Mouse (Mus musculus): ENCODE measurements around the gene Rgs13. TPM values are rescaled to one million over a fixed set of nuclear protein-coding genes. Genes with fewer than 3 reads are reported as not detected.

Rgs13 gene
- 0.06 TPM in 1 of 2 replicates, not detected in the other for polyA plus RNA-seq (2012)

DNA sequence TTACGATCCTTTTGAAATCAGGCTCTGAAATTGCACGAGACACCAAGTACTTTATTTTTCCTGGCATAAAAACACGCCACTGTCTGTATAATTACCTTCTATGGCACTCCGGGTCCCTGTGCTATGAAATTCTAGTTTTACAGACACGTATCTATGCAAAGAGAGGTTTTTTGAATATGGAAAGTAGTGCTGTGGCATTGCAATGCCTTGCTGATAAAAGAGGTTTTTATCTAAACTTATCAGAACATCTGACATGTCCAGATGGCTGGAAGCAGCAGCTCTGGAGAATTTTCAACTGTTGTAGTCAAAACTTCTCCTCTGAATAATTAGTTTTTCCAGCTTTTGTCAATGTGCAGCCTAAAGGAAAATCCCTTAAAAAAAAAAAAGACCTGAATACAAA is at the start of gene Rgs13:
Rgs13 (minus strand) TSS at position 207 of the 400 bp plus-strand sequence.
- no peak for TF ChIP-seq GATA1 (IDR thresholded peaks at IDR 0.05; ENCODE audit: low read length)

DNA sequence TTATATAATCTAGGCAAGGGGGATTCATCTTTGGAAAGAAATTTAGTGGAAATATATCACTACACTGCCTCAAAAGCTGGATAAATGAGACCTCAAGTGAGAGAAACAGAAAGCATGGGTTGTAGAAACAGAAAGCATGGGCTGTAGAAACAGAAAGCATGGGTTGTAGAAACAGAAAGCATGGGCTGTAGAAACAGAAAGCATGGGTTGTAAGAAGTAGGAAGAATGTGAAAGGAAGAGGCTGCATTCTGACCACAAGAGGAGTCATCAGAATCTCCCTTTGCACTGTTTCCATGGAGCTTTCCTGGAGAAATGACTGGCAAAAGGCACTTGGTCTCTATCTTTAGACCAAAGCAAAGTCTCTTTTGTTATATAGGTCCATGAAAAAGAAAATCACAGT is 38.1 kb upstream of the Rgs13 start:
- no peak for TF ChIP-seq GATA1 (IDR thresholded peaks at IDR 0.05; ENCODE audit: low read length)

- TF ChIP-seq GATA1 (IDR thresholded peaks at IDR 0.05; ENCODE audit: low read length), result no peak
Observed at GRCm38 (mm10) chr1:144210912-144211311, 33.7 kb upstream of the Rgs13 start.

- no peak for TF ChIP-seq GATA1 (IDR thresholded peaks at IDR 0.05; ENCODE audit: low read length)
Observed at GRCm38 (mm10) chr1:144206281-144207061, 29.3 kb upstream of the Rgs13 start.

DNA sequence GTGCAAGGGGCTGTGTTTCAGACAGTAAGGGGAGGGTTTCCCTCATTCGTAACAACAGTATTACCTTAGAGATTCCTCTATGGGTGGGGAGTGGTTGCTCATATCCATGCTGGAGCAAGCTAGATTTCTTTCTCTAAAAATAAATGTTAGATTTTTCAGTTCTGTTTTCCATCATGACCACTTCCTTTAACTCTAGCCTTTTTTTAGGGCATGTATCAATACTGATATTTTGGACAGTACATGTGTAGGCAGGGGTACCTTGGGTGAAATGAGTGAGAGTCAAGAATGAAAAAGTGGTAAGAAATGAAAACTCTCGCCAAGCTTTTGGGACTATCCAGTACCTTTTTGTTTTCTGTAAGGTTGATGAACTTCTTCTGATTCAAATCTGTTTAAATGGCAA is 27.6 kb upstream of the Rgs13 start:
- TF ChIP-seq GATA1 (IDR thresholded peaks at IDR 0.05; ENCODE audit: low read length), result no peak

- TF ChIP-seq GATA1 (IDR thresholded peaks at IDR 0.05; ENCODE audit: low read length), result no peak
Observed at GRCm38 (mm10) chr1:144202939-144203338, 25.8 kb upstream of the Rgs13 start.

DNA sequence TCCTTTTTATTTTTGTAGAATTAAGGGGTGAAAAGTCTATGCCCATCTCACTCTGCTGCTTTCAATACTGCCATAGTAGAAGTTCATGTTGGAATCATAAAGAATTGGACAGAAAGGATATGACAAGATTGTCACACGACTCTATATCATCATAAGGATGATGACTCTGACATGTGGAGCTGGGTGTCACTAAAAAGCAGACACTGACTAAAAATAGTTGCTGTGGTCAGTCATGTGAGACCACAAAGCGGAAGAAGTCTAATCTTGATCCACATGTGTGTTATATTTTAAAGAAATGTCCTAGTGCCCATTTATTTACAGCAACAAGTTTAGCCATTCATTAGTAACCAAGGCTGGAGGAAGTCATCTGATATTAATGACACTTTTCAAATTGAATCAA is 23.3 kb upstream of the Rgs13 start:
- TF ChIP-seq GATA1 (IDR thresholded peaks at IDR 0.05; ENCODE audit: low read length), result peak; percentile 67

- TF ChIP-seq GATA1 (IDR thresholded peaks at IDR 0.05; ENCODE audit: low read length), result no peak
Observed at GRCm38 (mm10) chr1:144199538-144199937, 22.4 kb upstream of the Rgs13 start.

GRCm38 (mm10) chr1:144197684-144198083 is 20.5 kb upstream of the Rgs13 start:
- no peak for TF ChIP-seq GATA1 (IDR thresholded peaks at IDR 0.05; ENCODE audit: low read length)

GRCm38 (mm10) chr1:144186655-144187396 is 9.7 kb upstream of the Rgs13 start:
- TF ChIP-seq GATA1 (IDR thresholded peaks at IDR 0.05; ENCODE audit: low read length), result no peak

DNA sequence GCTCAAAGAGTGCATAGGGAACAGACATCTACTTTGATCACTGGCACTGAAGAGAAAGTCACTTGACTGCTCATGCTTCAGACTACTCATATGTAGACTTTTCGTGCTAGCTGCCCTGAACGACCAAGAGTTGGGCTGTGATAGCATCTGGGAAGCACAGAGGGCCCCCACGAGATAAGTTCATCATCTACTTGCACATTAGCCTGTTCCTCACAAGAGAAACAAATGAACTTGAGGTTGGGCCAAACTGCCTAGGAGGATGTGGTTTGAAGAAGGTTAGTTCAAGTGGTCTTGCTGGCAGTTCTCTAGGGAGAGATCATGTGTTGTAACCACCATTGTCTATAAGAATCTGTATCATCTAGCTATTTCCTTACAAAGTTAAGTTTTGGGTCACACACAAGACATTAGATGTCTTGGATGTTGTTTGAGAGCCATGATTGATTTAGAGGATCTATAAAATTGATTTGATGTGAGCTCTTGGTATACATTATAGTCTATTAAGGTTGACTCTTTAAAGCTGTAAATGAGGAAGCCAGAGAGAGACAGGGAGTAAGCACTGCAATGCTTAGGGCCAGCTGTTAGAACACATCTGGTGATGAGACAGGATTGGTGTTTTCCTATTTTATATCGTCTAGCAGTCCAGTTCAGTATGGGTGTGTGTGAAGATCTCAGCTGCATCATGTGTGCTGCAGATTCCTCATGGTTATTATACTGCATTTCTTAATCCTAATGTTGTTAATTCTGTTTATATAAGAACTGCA is 8.0 kb upstream of the Rgs13 start:
- TF ChIP-seq GATA1 (IDR thresholded peaks at IDR 0.05; ENCODE audit: low read length), result peak; percentile 17

GRCm38 (mm10) chr1:144183622-144184021 is 6.5 kb upstream of the Rgs13 start:
- no peak for TF ChIP-seq GATA1 (IDR thresholded peaks at IDR 0.05; ENCODE audit: low read length)

DNA sequence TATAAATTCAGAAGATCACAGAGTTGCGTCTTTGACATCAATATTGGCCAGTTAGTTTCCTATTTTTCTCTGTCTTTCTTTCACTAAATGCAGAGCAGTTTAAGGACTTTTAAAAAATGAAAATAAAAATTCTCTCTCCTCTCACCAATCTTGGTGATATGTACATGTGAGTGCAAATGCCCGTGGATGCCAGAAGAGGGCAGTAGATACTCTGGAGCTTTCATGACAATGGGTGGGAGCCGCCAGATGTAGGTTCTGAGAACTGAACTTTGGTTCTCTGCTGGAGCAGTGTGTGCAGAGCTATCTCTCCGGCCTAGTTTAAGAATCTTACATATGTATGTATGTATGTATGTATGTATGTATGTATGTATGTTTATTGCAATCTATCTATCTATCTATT is 2.4 kb upstream of the Rgs13 start:
- no peak for TF ChIP-seq GATA1 (IDR thresholded peaks at IDR 0.05; ENCODE audit: low read length)

DNA sequence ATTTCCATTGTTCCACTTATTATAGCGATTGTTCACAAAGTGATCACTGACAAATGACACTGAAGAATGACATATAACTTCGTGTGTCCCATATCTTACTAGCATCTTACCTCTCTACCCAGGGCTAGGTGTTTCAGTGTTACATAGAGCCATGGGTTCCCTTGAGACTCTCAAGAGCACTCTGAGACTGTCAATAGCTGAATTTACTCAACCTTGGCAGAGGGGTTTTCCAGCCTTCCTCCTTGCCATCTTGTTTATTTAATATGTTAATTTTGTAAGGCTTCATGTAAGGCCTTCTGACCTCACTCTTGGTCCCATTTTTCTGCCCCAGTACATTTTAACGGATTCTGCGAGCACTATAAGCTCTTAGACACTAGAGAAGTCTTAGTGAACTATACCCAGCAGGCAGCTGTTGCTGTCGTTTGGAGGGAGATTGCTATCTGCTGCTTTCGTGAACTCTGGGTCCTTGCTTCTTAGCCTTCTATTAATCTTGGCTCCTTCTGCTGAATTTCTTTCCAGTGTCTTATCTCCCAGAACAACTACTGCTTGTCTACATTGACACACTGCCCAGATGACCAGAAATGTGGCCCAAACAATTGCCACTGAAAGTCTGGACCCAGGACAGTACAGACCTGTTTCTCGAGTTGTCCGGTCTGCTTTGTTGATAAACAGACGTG is 1.2 kb upstream of the Rgs13 start:
- TF ChIP-seq GATA1 (IDR thresholded peaks at IDR 0.05; ENCODE audit: low read length), result no peak

- no peak for TF ChIP-seq GATA1 (IDR thresholded peaks at IDR 0.05; ENCODE audit: low read length)
Observed at GRCm38 (mm10) chr1:144177620-144178019, 448 bp upstream of the Rgs13 start.
